Mouse (Mus musculus) midbrain, embryonic 14.5 days (tissue): ENCODE measurements around the gene Ascl5. TPM values are rescaled to one million over a fixed set of nuclear protein-coding genes. Genes with fewer than 3 reads are reported as not detected.

Experiments used
- ATAC-seq: fragments of 200-750 bp; cut with Nextera tagmentation; 2 replicates; pipeline ENCODE4 v1.8.0; 2017; ENCODE audit warnings: moderate number of reproducible peaks, moderate library complexity; ENCODE audit not compliant: low FRiP score, low TSS enrichment
- DNase-seq: peaks from one replicate; pipeline ENCODE4 v3.0.0-alpha.2; 2015
- H3K27ac ChIP-seq: fragments of 300-500 bp; sonication (generic); replicated peaks from 2 replicates; pipeline ENCODE4 v1.5.1; 2014; ENCODE audit warnings: mild to moderate bottlenecking, low read depth, low read length, moderate library complexity
- H3K27me3 ChIP-seq: fragments of 300-500 bp; sonication (generic); 2 replicates; pipeline ENCODE4 v1.6.1; 2014; ENCODE audit warnings: low read length, control low read depth, mixed read lengths; ENCODE audit not compliant: control insufficient read depth, insufficient read depth
- H3K36me3 ChIP-seq: fragments of 300-500 bp; sonication (generic); 2 replicates; pipeline ENCODE4 v1.6.1; 2014; ENCODE audit warnings: low read length, control low read depth; ENCODE audit not compliant: control insufficient read depth, insufficient read depth
- H3K4me1 ChIP-seq: fragments of 300-500 bp; sonication (generic); 2 replicates; pipeline ENCODE4 v1.6.1; 2014; ENCODE audit warnings: mild to moderate bottlenecking, antibody characterized with exemption, low read length, control low read depth; ENCODE audit not compliant: control insufficient read depth, insufficient read depth
- H3K4me2 ChIP-seq: fragments of 300-500 bp; sonication (generic); 2 replicates; pipeline ENCODE4 v1.6.1; 2014; ENCODE audit warnings: mild to moderate bottlenecking, low read length, moderate library complexity
- H3K4me3 ChIP-seq: fragments of 300-500 bp; sonication (generic); replicated peaks from 2 replicates; pipeline ENCODE4 v1.5.1; 2014; ENCODE audit warnings: low read depth, low read length
- H3K9ac ChIP-seq: fragments of 300-500 bp; sonication (generic); replicated peaks from 2 replicates; pipeline ENCODE4 v1.6.1; 2014; ENCODE audit warnings: mild to moderate bottlenecking, low read length, moderate library complexity
- H3K9me3 ChIP-seq: fragments of 300-500 bp; sonication (generic); 2 replicates; pipeline ENCODE4 v1.6.1; 2016; ENCODE audit warnings: low read length, control low read depth, mixed read lengths; ENCODE audit not compliant: control insufficient read depth
- WGBS: fragments of 180-500 bp; shearing (Covaris S2); extraction: QIAGEN DNeasy Blood & Tissue Kit; methylation state at CpG from one replicate; pipeline ENCODE4 v1.1.7; 2014; 5-methylcytosine and 5-hydroxymethylcytosine counted together
- polyA plus RNA-seq: library from polyadenylated mRNA; unstranded; fragments of >200 nt; fragmentation: Nextera tagmentation; extraction: Ambion mirVana; gene quantifications from 2 replicates; pipeline ENCODE4 v1.2.1, GENCODE M21; 2014

Gene Ascl5
- polyA plus RNA-seq, 1 experiment from 2014 or later = not detected

DNA sequence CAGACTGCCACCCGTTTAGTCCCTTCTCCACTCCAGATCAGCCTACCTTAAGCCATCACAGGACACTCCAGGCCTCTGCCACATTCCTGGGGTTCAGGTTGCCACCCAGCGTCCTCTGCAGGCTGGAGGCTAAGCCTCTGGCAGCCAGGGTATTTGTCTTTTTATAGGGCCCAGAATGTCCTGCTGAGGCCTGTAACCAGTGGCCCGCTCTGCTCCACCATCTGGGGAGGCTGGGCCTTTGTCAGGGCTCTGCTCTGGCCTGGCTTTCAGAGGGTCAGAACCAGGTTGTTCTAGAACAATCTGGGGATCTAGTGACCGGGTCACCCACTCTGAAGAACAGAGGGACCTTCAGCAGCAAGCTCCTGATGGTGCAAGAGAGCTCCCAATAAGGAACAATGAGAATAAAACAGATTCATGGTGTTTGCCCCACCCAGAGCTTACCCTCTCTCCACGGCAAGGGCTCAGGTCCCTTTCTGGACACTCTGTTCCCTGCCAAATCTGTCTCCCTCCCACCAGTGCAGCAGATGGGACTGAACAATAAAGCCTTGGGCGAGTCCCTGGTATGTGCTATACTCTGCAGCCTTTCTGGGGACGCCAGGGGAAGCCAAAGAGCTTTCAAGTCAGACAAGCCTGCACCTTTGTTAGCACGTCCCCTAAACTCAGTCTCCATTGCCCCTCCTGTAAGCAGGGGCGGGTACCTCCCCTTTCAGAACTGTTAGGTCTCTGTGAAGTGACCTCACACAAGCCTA lies 10.6 kb downstream of the Ascl5 start:
- 0 out of 2 replicates have a peak, but pooled peaks cover 3% of the 10 kb centered on the region for H3K4me1 ChIP-seq
- H3K27ac ChIP-seq = no peak overlapping the region
- ATAC-seq (no peak), DNase-seq (no peak)
- no peak overlapping the region for H3K9ac ChIP-seq
- WGBS = 47% methylated on average over 9 of the region's 9 CpGs
- H3K27me3 ChIP-seq = no peaks in the 10 kb centered on the region; the same call in 1 of the 2 replicates
- H3K36me3 ChIP-seq = no peaks in the 10 kb centered on the region
- no peak overlapping the region for H3K4me3 ChIP-seq
- H3K9me3 ChIP-seq = no peaks in the 10 kb centered on the region
- no peak overlapping the region for H3K4me2 ChIP-seq

DNA sequence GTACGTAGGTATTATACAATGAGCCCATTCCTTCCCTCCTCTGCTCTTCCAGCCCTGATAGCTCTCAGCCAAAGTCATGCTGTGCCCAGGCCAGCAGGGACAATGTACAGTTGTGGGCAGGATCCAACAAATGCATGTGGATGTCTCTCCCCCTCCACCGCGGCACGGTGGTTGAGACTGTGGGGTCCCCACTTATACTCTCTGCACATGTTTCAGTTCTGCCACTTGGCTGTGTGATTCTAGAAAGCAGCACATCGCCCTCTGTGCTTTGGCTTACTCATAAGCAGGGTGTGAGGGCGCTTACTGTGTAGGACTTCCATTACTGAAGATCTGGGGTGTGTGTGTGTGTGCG lies 11.2 kb downstream of the Ascl5 start:
- DNase-seq (no peak), ATAC-seq (no peak)
- no peak overlapping the region for H3K27ac ChIP-seq
- WGBS = 80% methylated on average over 7 of the region's 7 CpGs
- H3K27me3 ChIP-seq = no peaks in the 10 kb centered on the region; the same call in 1 of the 2 replicates
- H3K4me2 ChIP-seq = no peak overlapping the region
- H3K36me3 ChIP-seq = no peaks in the 10 kb centered on the region
- H3K9ac ChIP-seq = no peak overlapping the region
- H3K9me3 ChIP-seq = no peaks in the 10 kb centered on the region
- H3K4me3 ChIP-seq = no peak overlapping the region
- H3K4me1 ChIP-seq = 0 out of 2 replicates have a peak, but pooled peaks cover under 1% of the 10 kb centered on the region

DNA sequence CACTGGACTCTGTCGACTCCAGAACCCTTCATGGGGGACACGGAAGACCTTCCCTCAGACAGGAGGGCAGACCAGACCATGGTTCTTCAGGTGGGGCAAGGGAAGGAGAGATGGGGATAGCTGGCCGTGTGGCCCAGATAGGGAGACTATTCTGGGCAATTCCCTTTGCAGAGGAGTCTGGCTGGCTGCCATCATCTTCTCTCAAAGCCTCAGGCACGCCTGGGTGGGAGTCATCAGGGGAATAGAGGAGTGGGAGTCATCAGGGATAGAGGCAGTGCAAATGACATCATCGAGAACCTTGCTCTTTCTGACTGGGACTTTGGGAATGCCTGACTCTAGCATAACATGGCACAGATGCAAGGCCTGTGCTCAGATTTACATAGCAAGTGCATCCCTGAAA lies 13.4 kb downstream of the Ascl5 start:
- WGBS = 62% methylated on average over 5 of the region's 5 CpGs
- no peaks in the 10 kb centered on the region for H3K27me3 ChIP-seq
- no peaks in the 10 kb centered on the region for H3K36me3 ChIP-seq
- no peak overlapping the region for H3K27ac ChIP-seq
- no peaks in the 10 kb centered on the region for H3K9me3 ChIP-seq
- no peak overlapping the region for H3K4me3 ChIP-seq
- H3K9ac ChIP-seq = no peak overlapping the region
- H3K4me2 ChIP-seq = no peak overlapping the region
- no peak for ATAC-seq
- DNase-seq = peak; percentile 10
- no peaks in the 10 kb centered on the region for H3K4me1 ChIP-seq

DNA sequence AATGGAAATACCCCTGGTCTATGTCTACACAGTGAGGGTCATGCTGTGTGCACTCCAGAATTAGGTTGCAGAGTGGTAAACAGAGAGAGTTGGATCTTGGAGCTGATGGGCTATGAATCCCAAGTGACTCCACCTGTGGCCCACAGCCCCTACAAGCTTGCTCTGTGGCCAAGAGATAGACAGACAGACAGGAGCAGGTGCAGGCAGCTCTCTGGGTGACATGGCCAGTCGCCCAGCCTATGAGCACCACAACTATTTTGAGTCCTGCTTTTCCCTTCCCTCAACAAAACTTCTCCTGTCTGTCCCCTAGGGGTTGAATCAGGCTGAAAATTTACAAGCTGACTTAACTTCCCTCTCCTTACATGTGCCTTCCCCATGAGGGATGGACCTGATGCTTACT lies 16.0 kb downstream of the Ascl5 start:
- Histone ChIP-seq H3K27ac (no peak overlapping the region), H3K4me2 (no peak overlapping the region), H3K4me3 (no peak overlapping the region), H3K9ac (no peak overlapping the region), H3K9me3 (no peaks in the 10 kb centered on the region), H3K36me3 (no peaks in the 10 kb centered on the region), H3K27me3 (no peaks in the 10 kb centered on the region), H3K4me1 (no peaks in the 10 kb centered on the region)
- WGBS = 58% methylated on average over 1 of the region's 1 CpGs
- DNase-seq (no peak), ATAC-seq (no peak)

DNA sequence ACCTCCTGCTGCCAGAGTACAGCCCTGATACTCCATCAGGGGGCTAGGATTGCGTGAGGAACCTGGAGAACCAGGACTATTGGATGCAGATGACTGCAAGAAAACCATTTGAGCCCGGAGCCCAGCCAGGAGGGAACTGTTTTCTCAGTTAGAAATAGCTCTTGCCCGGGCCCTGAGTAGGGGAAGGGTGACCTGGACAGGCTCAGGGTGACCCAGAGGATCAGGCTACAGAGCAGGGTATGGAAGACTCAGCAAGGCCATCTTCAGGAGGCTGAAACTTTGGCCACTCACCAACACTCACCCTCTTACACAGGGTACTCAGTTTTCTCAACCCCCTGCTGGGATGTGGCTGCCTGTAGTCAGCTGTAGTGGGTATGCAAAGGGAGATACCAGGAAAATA lies 17.0 kb downstream of the Ascl5 start:
- Histone ChIP-seq H3K36me3 (no peaks in the 10 kb centered on the region), H3K27me3 (no peaks in the 10 kb centered on the region), H3K9ac (no peak overlapping the region), H3K4me3 (no peak overlapping the region), H3K4me1 (no peaks in the 10 kb centered on the region), H3K9me3 (no peaks in the 10 kb centered on the region), H3K4me2 (no peak overlapping the region), H3K27ac (no peak overlapping the region)
- DNase-seq = no peak
- ATAC-seq = no peak
- 68% methylated on average over 3 of the region's 3 CpGs for WGBS

DNA sequence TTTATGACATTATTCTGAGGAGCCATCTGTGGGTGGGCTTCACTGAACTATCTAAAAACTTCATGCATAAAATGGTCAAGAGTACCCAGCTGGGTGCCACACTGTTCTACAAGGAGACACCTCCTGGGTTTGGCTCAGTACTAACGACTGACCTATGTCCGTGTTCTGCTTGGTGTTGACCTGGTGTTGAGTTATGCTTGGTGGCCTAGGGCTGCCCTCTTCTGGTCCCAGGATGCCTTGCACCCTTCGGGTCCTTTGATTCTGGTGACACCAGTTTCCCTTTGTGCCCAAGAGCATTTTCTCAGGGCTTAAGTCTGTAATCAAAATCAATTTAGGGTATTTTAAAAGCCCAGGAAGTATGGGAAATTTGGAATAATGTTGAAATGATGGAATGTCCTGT lies 25.5 kb downstream of the Ascl5 start:
- no peaks in the 10 kb centered on the region for H3K4me1 ChIP-seq
- no peak overlapping the region for H3K4me2 ChIP-seq
- no peaks in the 10 kb centered on the region for H3K9me3 ChIP-seq
- H3K36me3 ChIP-seq = no peaks in the 10 kb centered on the region
- ATAC-seq (no peak), DNase-seq (peak; percentile 57)
- no peaks in the 10 kb centered on the region for H3K27me3 ChIP-seq
- 15% methylated on average over 3 of the region's 3 CpGs for WGBS
- H3K27ac ChIP-seq = no peak overlapping the region
- no peak overlapping the region for H3K4me3 ChIP-seq
- no peak overlapping the region for H3K9ac ChIP-seq

DNA sequence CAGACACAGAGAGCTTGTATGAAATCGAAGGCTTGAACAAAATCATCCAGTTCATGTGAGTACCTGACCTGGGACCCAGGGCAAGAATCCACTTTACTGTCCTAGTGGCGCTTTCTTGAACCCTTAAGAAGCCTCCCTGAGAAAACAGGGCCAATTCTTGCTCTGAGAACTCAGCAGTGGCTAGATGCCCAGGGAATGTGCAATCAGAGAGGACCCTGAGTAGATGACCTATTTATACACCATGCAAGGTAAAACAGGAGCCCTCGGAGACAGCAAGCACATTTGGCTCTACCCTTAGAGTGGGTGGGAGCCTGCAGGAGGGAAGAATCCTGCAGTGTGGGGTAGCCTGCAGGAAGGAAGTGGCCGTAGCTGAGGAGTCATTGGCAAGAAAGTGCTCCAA lies 27.1 kb downstream of the Ascl5 start:
- Histone ChIP-seq H3K4me3 (no peak overlapping the region), H3K4me1 (no peaks in the 10 kb centered on the region), H3K36me3 (no peaks in the 10 kb centered on the region), H3K27ac (no peak overlapping the region), H3K27me3 (no peaks in the 10 kb centered on the region), H3K9me3 (peaks cover 3% of the 10 kb centered on the region; the same call in 1 of the 2 replicates), H3K4me2 (no peak overlapping the region), H3K9ac (no peak overlapping the region)
- DNase-seq (no peak), ATAC-seq (no peak)
- WGBS = 66% methylated on average over 4 of the region's 4 CpGs

DNA sequence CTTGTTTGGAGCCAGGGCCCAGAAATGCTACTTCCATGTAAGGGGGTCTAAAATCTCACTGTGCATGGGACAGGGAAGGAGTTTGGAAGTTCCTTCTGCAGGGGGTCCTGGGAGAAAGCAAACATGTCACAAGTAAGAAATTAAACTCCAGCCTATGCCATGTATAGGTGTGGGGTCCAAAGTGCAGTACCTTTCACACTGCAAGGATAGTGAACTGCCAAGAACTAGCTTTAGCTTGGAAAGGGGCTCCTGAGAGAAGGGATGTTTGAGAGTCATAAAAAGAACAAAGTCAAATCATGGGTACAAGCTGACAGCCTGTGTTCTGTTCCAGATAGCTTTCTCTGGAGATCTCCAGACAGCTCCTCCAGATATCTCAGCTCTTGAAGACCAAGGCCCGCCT lies 30.6 kb downstream of the Ascl5 start:
- H3K4me1 ChIP-seq = no peaks in the 10 kb centered on the region

DNA sequence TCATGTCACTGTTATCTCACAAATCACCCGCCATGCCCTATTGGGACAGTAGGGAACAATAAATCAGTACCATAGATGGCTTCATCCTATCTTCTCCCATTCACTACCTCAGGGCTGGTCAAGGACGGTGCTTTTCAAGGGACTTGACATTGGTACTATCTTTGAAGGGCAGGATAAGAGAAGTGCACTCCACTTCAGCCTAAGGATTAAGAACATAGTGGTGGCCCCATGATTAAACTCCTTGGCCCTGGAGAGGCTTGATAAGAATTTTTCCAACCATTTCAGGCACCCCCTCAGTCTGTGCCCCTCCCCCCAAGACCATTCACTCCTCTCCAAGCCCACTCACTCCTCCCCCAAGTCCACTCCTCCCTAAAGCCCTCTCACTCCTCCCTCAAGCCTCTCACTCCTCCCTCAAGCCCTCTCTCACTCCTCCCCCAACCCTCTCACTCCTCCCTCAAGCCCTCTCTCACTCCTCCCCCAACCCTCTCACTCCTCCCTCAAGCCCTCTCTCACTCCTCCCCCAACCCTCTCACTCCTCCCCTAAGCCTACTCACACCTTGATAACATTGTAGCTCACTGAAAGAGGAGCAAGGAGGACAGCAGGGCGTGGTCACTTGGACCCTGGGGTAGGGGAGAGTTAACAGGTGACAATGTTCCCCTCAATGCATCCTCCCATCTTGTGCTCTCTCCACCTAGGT lies 35.5 kb downstream of the Ascl5 start:
- Histone ChIP-seq H3K9ac (no peak overlapping the region), H3K9me3 (peaks cover 3% of the 10 kb centered on the region; the same call in 1 of the 2 replicates), H3K4me1 (no peaks in the 10 kb centered on the region), H3K36me3 (no peaks in the 10 kb centered on the region), H3K4me2 (no peak overlapping the region), H3K27ac (no peak overlapping the region), H3K4me3 (no peak overlapping the region), H3K27me3 (no peaks in the 10 kb centered on the region)
- DNase-seq (no peak), ATAC-seq (no peak)
- 83% methylated on average over 3 of the region's 3 CpGs for WGBS

More for the DNA sequence above, 30.6 kb downstream of the Ascl5 start:
- H3K27ac ChIP-seq = no peak overlapping the region
- H3K9me3 ChIP-seq = peaks cover 3% of the 10 kb centered on the region; the same call in 1 of the 2 replicates
- H3K9ac ChIP-seq = no peak overlapping the region
- 83% methylated on average over 1 of the region's 1 CpGs for WGBS
- no peak for DNase-seq
- H3K27me3 ChIP-seq = no peaks in the 10 kb centered on the region
- no peaks in the 10 kb centered on the region for H3K36me3 ChIP-seq
- H3K4me3 ChIP-seq = no peak overlapping the region
- no peak for ATAC-seq
- H3K4me2 ChIP-seq = no peak overlapping the region
